Mouse (Mus musculus) ES-Bruce4 (cell line): ENCODE measurements around the gene Syt1.

ENCODE experiments used
- CTCF ChIP-seq: IDR thresholded peaks from one replicate; pipeline ENCODE4 v1.8.1; 2011; ENCODE audit warnings: low read depth, low read length
- EP300 ChIP-seq: IDR thresholded peaks from 2 replicates; pipeline ENCODE4 v1.6.1; 2011; ENCODE audit warnings: low read depth, low read length; ENCODE audit not compliant: insufficient read depth
- POLR2A ChIP-seq: IDR thresholded peaks from one replicate; pipeline ENCODE4 v1.8.1; 2011; ENCODE audit warnings: low read length; ENCODE audit not compliant: insufficient read depth

DNA sequence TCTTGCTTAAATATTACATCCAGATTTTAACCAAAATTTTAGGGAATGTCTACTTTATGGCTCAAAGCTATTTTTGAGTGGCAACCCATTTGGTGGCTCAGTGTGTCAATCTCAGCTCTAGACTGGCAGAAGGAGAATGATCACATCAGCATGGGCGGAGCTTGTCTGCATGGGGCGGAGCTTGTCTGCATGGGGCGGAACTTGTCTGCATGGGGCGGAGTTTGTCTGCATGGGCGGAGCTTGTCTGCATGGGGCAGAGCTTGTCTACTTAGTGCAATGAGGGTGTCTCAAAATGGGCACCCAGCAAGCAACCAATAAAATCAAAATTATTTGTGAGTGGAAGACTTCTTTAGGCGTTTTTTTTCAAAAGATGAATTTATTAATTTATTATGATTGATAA is 117.5 kb downstream of the Syt1 start:
- no peak for TF ChIP-seq POLR2A
- no peak for TF ChIP-seq CTCF
- no peak for TF ChIP-seq EP300
